Mouse (Mus musculus) cortical plate, adult 2 months (tissue): Measurements from ENCODE around the gene Mtx1. TPM values are rescaled to one million over a fixed set of nuclear protein-coding genes. Genes with fewer than 3 reads are reported as not detected.
"Not testable (repeated sequence)": the region's sequence is repeated elsewhere in the genome, so short reads cannot be mapped to it uniquely, and the experiment has no call there.

Experiments used
- H3K27ac ChIP-seq: fragments of 200-500 bp; 2 replicates; pipeline ENCODE4 v1.5.1; 2012; ENCODE audit warnings: low read length, control low read depth, inconsistent platforms; ENCODE audit not compliant: insufficient read depth
- H3K4me1 ChIP-seq: fragments of 200-500 bp; 2 replicates; pipeline ENCODE4 v1.6.1; 2011; ENCODE audit warnings: low read length; ENCODE audit not compliant: control insufficient read depth, insufficient read depth
- H3K4me3 ChIP-seq: fragments of 200-500 bp; 2 replicates; pipeline ENCODE4 v1.5.1; 2011; ENCODE audit warnings: mild to moderate bottlenecking, low read length, control low read depth; ENCODE audit not compliant: insufficient read depth
- CTCF ChIP-seq: fragments of 200-500 bp; IDR thresholded peaks from 2 replicates; pipeline ENCODE4 v1.5.1; 2011; ENCODE audit warnings: mild to moderate bottlenecking, control low read depth, low read length; ENCODE audit not compliant: insufficient read depth; ENCODE audit errors: extremely low read depth
- POLR2A ChIP-seq: fragments of 200-500 bp; IDR thresholded peaks from 2 replicates; pipeline ENCODE4 v1.6.1; 2011; ENCODE audit warnings: mild to moderate bottlenecking, low read length, control low read depth; ENCODE audit not compliant: insufficient read depth; ENCODE audit errors: extremely low read depth
- polyA plus RNA-seq: library from polyadenylated mRNA; depleted of rRNA; stranded (reverse); fragments of >200 nt; gene quantifications from 2 replicates; pipeline ENCODE4 v1.2.3, GENCODE M21; 2012

The Mtx1 gene
- polyA plus RNA-seq, 1 experiment, result 132 TPM

- peak overlapping the region; percentile 24; the same call in 1 of the 2 replicates for H3K27ac ChIP-seq
- no peak for TF ChIP-seq CTCF
- no peak for TF ChIP-seq POLR2A
- peaks cover 1% of the 10 kb centered on the region; the same call in 1 of the 2 replicates for H3K4me1 ChIP-seq
- peak overlapping the region; percentile 16 for H3K4me3 ChIP-seq
Observed at GRCm38 (mm10) chr3:89224796-89225195, 2.1 kb downstream of the Mtx1 start.

GRCm38 (mm10) chr3:89221167-89221566, 5.7 kb downstream of the Mtx1 start:
- Histone ChIP-seq H3K27ac (0 out of 2 replicates have a peak overlapping the region, but pooled peaks have one; percentile 27), H3K4me3 (no peak overlapping the region), H3K4me1 (peaks cover 1% of the 10 kb centered on the region; the same call in 1 of the 2 replicates)
- TF ChIP-seq POLR2A (no peak), CTCF (no peak)

DNA sequence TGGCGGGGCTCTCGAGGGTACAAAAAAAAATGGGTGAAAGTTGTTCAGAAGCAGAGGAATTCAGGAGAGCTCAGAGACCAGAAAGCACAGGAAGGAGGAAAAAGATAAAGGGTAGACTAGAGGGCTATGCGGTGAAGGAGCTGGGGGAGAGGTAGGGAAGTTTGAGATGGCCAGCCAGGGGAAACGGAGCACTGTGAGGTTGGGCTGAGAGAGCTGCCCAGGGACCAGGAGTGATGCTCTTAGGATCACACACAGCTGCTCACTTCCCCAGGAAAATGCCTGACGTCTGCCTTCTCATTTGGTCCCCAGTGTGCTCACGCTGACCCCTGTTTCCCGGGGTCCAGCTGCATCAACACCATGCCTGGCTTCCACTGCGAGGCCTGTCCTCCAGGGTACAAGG, 7.3 kb downstream of the Mtx1 start:
- Histone ChIP-seq H3K4me3 (no peak overlapping the region), H3K27ac (no peak overlapping the region), H3K4me1 (peaks cover 1% of the 10 kb centered on the region; the same call in 1 of the 2 replicates)
- TF ChIP-seq CTCF, result no peak
- TF ChIP-seq POLR2A, result no peak

- H3K4me1 ChIP-seq, result no peaks in the 10 kb centered on the region
- H3K27ac ChIP-seq, result no peak overlapping the region
- no peak overlapping the region for H3K4me3 ChIP-seq
- TF ChIP-seq POLR2A (no peak), CTCF (no peak)
Observed at GRCm38 (mm10) chr3:89218271-89218670, 8.6 kb downstream of the Mtx1 start.

- H3K4me1 ChIP-seq, H3K4me3 ChIP-seq, H3K27ac ChIP-seq: not testable (repeated sequence)
Observed at GRCm38 (mm10) chr3:89216407-89216806, 10.5 kb downstream of the Mtx1 start.

DNA sequence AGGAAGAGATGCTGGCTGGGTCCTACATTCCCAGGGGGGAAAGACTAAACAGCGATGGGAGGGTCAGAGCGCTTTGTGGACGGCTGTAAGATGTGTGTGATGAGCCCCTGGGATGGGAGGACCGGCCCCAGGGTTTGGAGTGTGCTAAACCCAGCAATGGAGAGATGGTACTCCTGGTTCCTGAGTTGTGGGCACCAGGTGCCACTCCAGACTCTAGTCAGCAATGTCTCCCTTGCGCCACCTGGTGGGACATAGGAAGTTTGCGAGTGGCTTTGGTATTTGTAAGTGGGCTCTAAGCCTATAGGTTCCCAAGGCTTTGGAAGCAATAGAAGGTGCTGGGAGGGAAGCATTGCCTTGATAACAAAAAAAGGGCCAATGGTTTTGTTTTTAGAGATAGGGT, 11.0 kb downstream of the Mtx1 start:
- Histone ChIP-seq H3K4me1 (0 out of 2 replicates have a peak, but pooled peaks cover 2% of the 10 kb centered on the region), H3K27ac (no peak overlapping the region), H3K4me3 (no peak overlapping the region)
- peak; percentile 93 for TF ChIP-seq CTCF
- TF ChIP-seq POLR2A, result no peak

DNA sequence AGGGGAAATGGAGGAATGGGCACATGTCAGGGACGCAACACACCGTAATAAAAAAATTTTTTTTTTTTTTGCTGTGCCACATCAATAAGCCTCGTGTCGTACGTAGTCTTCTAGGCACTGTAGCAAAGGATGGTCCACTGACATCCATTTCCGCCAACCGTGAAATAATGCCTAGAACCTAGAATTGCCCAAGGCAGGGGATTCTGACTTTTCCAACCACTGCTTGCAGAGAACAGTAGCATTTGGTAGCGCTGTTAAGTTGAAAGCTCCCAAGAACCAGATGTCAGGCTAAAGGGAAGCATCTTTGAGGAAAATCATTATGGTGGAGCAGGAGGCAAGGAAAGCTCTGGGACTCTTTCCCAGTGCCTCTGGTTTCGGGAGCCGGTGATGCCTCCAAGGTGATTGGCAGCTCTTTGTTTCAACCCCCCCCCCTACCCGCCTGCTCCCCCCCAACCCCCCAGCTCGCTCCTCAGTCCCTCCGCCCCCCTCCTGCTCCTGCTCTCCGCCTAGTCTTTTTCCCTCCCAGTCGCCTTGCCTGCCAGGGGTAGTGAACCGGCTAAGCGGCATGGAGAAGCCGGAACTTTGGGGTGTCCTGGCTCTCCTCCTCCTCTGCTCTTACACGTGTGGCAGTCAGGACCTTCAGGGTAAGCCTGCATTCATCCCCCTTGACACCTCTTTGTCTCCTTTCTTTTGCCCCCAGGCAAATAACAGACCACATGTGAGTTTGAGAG, 12.0 kb downstream of the Mtx1 start, which contains the start of gene Thbs3:
Gene Thbs3, plus strand, starts transcription at position 500 of the 731 bp plus-strand sequence.
- Histone ChIP-seq H3K4me1 (0 out of 2 replicates have a peak, but pooled peaks cover 2% of the 10 kb centered on the region), H3K27ac (peak within 1 kb of the TSS; percentile 76), H3K4me3 (peak within 1 kb of the TSS; percentile 80)
- TF ChIP-seq CTCF (no peak), POLR2A (no peak)

GRCm38 (mm10) chr3:89213803-89214530, 12.9 kb downstream of the Mtx1 start:
- peak overlapping the region; percentile 80 for H3K4me3 ChIP-seq
- TF ChIP-seq CTCF, result no peak
- peak; percentile 57; the same call in 1 of the 2 replicates for TF ChIP-seq POLR2A
- peak overlapping the region; percentile 76 for H3K27ac ChIP-seq
- H3K4me1 ChIP-seq, result 0 out of 2 replicates have a peak, but pooled peaks cover 2% of the 10 kb centered on the region

GRCm38 (mm10) chr3:89210731-89211130, 16.2 kb downstream of the Mtx1 start:
- no peak overlapping the region for H3K4me3 ChIP-seq
- H3K27ac ChIP-seq, result no peak overlapping the region
- TF ChIP-seq CTCF (no peak), POLR2A (no peak)
- H3K4me1 ChIP-seq, result 0 out of 2 replicates have a peak, but pooled peaks cover 2% of the 10 kb centered on the region

DNA sequence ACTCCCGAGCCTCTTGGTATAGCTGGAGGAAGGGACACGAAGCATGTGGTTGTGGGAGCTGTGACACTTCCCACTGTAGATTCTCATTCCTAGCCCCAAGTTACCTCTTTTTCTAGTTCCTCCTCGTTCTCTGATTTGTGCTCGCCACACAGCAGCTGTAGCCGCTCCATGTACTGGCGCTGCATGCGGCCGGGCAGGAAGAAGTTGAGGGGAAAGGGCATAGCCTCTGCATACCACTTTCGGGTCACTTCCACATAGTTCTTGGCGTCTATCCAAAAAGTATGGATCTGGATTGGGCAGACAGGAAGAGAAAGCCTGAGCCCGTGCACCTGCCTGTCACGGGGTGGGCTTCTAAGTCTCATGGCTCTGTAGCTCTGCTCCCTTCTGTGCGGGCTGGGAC, 16.7 kb downstream of the Mtx1 start:
- Histone ChIP-seq H3K27ac (no peak overlapping the region), H3K4me1 (0 out of 2 replicates have a peak, but pooled peaks cover 2% of the 10 kb centered on the region), H3K4me3 (no peak overlapping the region)
- no peak for TF ChIP-seq CTCF
- no peak for TF ChIP-seq POLR2A
